Mouse (Mus musculus) G1E-ER4 (cell line): ENCODE data around the gene Slc4a7. TPM values are rescaled to one million over a fixed set of nuclear protein-coding genes. Genes with fewer than 3 reads are reported as not detected.

Source experiments
- GATA1 ChIP-seq: IDR thresholded peaks from one replicate; pipeline ENCODE4 v1.8.0; 2012; ENCODE audit warnings: low read length, inconsistent platforms
- polyA plus RNA-seq: library from polyadenylated mRNA; stranded (reverse); fragments of >175 nt; gene quantifications from 2 replicates; pipeline ENCODE4 v1.2.3, GENCODE M21; 2012

Slc4a7 gene
- polyA plus RNA-seq: 2.3 and 3.4 TPM in 2 replicates

DNA sequence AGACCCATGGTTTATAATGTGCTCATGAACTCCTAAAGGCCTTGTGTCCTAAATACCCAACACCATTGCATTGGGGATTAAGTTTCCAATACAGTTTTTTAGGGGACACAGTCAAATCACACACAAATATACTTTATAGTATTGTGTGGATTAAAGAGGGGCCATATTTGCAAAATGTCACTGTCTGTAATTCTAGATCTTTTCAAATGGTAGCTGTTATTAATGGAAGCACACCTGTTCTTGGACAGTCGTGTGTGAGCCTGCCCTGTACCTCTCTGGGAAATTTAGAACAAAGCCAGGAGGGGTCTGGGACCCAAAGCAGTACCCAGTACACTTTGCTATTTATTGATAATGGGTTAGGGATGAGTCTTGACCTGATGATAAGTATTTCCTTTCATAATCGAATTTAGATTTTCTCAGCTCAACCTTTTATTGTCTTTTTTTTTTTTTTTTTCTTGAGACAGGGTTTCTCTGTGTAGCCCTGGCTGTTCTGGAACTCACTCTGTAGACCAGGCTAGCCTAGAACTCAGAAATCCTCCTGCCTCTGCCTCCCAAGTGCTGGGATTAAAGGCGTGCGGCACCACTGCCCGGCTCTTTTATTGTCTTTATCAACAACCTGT, at the start of gene Slc4a7:
Slc4a7 (plus strand) TSS at position 570 of the 620 bp plus-strand sequence.
- TF ChIP-seq GATA1: no peak

GRCm38 (mm10) chr14:14670597-14670996, 31.5 kb upstream of the Slc4a7 start:
- no peak for TF ChIP-seq GATA1

DNA sequence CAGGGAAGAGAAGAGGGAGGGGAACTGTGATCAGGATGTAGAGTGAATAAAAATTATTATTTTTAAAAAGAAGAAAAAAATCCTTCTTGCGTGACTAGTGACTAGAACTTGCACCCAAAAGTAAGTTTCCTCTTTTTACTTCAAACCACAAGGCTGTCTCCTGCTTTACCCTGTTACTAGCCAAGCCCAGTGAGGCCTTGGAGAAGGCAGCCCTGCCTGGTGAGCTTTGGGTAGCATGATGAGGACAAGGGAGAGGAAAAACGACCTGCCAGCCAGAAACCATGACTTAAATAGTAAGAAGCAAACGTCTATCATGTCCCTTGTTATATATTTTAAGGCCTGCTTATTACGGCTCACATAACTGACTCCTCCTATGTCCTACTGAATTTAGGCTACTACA, 20.5 kb upstream of the Slc4a7 start:
- TF ChIP-seq GATA1: no peak

GRCm38 (mm10) chr14:14684771-14685170, 17.3 kb upstream of the Slc4a7 start:
- TF ChIP-seq GATA1: no peak

GRCm38 (mm10) chr14:14686101-14686551, 16.0 kb upstream of the Slc4a7 start:
- no peak for TF ChIP-seq GATA1

DNA sequence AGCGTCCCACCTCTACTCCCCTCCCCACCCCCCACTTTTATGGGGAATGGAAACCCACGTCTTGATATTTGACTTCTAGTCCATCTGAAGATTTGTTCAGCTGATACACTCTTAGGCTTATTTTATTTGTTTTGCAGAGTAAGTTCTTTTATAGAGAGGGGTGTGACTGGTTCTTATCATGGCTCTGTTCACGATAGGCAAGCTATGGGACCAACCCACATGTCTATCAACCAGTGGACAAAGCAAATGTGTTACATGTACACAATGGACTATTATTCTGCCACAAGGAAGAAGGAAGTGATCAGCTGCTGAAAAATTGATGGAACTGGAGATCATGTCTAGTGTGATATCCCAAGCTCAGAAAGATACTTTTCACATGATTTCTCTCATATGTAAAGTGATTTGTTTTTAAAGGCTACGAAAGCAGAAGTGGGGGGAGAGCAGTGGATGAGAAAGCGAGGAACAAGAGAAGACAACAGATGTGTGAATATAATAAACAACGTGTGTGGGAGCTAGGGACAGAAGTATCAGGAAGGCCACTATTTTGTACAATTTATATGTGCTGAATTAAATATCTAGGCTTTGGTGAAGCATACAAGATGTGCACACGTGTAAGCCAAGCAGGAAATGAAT, 14.7 kb upstream of the Slc4a7 start:
- no peak for TF ChIP-seq GATA1

- no peak for TF ChIP-seq GATA1
These were observed 593 bp downstream of the Slc4a7 start for GRCm38 (mm10) chr14:14702399-14703345.

DNA sequence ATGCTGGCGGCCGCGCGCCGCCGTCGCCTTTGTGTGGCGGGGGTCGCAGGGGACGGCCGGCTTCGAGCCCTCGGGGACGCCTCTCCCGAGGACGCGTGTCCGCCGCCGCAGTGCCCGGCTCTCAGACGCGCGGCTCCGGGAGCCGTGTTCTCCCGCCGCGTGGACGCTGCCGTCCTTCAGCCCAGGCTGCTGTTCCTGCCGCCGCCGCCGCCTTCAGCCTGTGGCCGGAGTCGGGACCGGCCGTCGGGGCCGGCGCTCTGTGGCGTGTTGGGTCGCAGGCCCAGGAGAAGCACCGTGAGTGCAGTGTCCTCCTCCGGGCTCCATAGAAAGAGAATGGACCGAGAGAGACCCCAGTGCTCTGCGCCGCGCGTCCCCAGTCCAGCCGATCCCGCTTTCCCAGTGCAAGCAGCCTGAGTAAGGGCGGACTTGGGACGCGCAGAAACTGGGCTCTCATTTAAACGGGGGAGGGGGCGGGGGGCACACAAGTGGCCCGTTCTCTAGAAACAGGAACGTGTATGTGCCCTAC, 1.3 kb downstream of the Slc4a7 start:
- no peak for TF ChIP-seq GATA1

DNA sequence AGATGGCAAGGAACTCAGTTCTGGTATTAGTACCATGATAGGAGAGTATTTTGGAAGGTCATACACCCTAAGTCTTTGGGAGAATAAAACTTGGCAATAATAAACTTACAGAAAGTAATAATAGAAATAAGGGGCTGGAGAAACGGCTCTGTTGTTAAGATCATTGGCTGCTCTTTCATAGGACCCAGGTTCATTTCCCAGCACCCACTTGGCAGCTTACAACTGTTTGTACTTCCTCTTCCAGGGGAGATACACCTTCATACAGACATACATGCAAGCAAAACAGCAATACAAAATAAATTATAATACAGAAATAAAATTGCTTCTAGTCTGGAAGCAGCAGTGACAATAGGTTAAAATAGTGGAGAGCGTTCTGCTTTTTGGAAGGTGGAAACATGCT, 2.6 kb downstream of the Slc4a7 start:
- TF ChIP-seq GATA1: no peak

GRCm38 (mm10) chr14:14705126-14705525, 3.0 kb downstream of the Slc4a7 start:
- TF ChIP-seq GATA1: no peak

DNA sequence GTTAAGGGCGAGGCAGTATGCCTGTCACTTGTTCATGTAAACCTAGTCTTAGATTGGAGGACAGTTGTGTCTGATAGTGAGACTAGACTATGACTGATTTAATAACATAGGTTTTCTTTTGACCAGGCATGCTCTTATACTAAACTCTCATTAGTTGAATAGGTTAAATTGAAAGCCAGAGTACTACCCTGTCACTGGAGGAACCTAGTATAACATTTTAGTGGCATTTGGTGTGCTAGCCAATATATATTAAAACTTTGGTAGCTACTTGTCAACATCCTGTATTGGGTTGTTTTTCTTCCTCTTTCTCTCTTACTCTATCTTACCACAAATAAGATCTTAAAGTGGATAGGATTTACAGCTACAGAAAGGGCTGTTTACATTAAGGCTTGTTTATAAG, 4.3 kb downstream of the Slc4a7 start:
- no peak for TF ChIP-seq GATA1

- TF ChIP-seq GATA1: no peak
These were observed 5.0 kb downstream of the Slc4a7 start for GRCm38 (mm10) chr14:14707061-14707460.

- TF ChIP-seq GATA1: no peak
These were observed 6.9 kb downstream of the Slc4a7 start for GRCm38 (mm10) chr14:14709021-14709420.

DNA sequence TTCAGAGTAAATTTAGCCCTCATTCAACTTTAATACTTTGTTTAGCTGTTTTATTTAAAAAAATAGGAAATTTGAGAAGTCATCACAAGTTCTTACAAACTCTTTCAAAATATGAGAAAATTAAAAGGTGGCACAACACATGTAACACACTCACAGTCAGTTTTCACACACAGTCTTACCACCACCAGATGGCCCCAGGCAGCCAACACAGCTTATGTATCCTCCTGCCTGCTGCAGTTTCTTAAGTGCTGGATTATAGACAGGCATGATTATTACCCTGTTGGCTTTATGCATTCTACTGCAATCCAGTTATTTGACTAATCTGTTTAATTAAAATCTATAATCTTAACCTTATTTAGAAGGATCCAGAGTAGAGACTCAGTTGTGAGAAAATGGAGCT, 12.1 kb downstream of the Slc4a7 start:
- TF ChIP-seq GATA1: no peak

- no peak for TF ChIP-seq GATA1
These were observed 13.7 kb downstream of the Slc4a7 start for GRCm38 (mm10) chr14:14715794-14716193.

DNA sequence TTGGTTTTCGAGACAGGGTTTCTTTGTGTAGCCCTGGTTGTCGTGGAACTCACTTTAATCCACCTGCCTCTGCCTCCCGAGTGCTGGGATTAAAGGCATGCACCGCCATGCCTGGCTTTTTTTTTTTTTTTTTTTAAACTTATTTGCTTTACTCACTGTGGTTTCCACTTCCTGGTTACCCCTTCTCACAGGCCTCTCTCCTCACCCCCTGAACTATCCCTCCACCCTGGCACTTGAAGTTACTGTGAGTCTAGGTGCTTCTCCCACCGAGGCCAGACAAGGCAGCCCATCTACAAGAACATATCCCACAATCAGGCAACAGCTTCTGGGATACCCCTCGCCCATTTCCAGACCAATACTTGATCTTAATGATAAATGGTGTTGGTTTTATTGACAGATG, 14.8 kb downstream of the Slc4a7 start:
- no peak for TF ChIP-seq GATA1
